Mouse (Mus musculus): ENCODE results near the gene Lrrtm3. TPM values are rescaled to one million over a fixed set of nuclear protein-coding genes. Genes with fewer than 3 reads are reported as not detected.

Lrrtm3 gene
- total and polyA plus RNA-seq, 3 experiments, result not detected

GRCm38 (mm10) chr10:64082345-64082744 is 7.7 kb downstream of the Lrrtm3 start:
- TF ChIP-seq IRF4 (IDR thresholded peaks at IDR 0.05; ENCODE audit: low read depth, low read length) (no peak), ZC3H11A (IDR thresholded peaks at IDR 0.05; ENCODE audit: low read depth, low read length) (no peak), CHD1 (IDR thresholded peaks at IDR 0.05; ENCODE audit: low read depth, low read length) (no peak), ZMIZ1 (IDR thresholded peaks at IDR 0.05; ENCODE audit: low read depth, low read length) (no peak)
- Histone ChIP-seq H3K36me3 (replicated peaks in 1 of 2; ENCODE audit: control insufficient read depth in 1 of 2, insufficient read depth in 1 of 2, low read length in 1 of 2) (no peaks in the 10 kb centered on the region), H3K79me2 (replicated peaks; ENCODE audit: control insufficient read depth, extremely low read depth, insufficient read depth, poor library complexity, severe bottlenecking) (no peaks in the 10 kb centered on the region), H3K27me3 (replicated peaks) (no peaks in the 10 kb centered on the region), H3K9me3 (replicated peaks; ENCODE audit: low read length) (peaks cover 61% of the 10 kb centered on the region), H3K27ac (ENCODE audit: insufficient read depth, low read depth) (no peak overlapping the region), H3K4me2 (ENCODE audit: insufficient read depth, low read depth, poor library complexity, severe bottlenecking) (no peak overlapping the region), H3K9ac (ENCODE audit: insufficient read depth, low read depth) (no peak overlapping the region), H3K4me3 (replicated peaks in 1 of 3; ENCODE audit: low read depth in 2 of 3, low read length in 2 of 3, poor library complexity in 1 of 3) (no peak overlapping the region), H3K4me1 (ENCODE audit: control insufficient read depth in 1 of 2, insufficient read depth in 2 of 2) (no peaks in the 10 kb centered on the region)
- dilution Hi-C loops (cut with MboI; ENCODE audit: extremely low pct_ligation_motif_present, extremely low pct_unique_long_range_greater_than_20kb, low sequenced_read_pairs), result no loop called here
- in situ Hi-C loops (cut with MboI; ENCODE audit: low pct_ligation_motif_present, low pct_unique_long_range_greater_than_20kb, low sequenced_read_pairs), result no loop called here
- DNase-seq (ENCODE audit: extremely low read depth), result no peak

- Histone ChIP-seq H3K36me3 (replicated peaks in 1 of 2; ENCODE audit: control insufficient read depth in 1 of 2, insufficient read depth in 1 of 2, low read length in 1 of 2) (no peaks in the 10 kb centered on the region), H3K4me3 (replicated peaks in 1 of 3; ENCODE audit: low read depth in 2 of 3, low read length in 2 of 3, poor library complexity in 1 of 3) (no peak overlapping the region), H3K4me1 (ENCODE audit: control insufficient read depth in 1 of 2, insufficient read depth in 2 of 2) (no peaks in the 10 kb centered on the region), H3K4me2 (ENCODE audit: insufficient read depth, low read depth, poor library complexity, severe bottlenecking) (no peak overlapping the region), H3K9ac (ENCODE audit: insufficient read depth, low read depth) (no peak overlapping the region), H3K79me2 (replicated peaks; ENCODE audit: control insufficient read depth, extremely low read depth, insufficient read depth, poor library complexity, severe bottlenecking) (no peaks in the 10 kb centered on the region), H3K27ac (ENCODE audit: insufficient read depth, low read depth) (no peak overlapping the region), H3K9me3 (replicated peaks; ENCODE audit: low read length) (peaks cover 61% of the 10 kb centered on the region), H3K27me3 (replicated peaks) (no peaks in the 10 kb centered on the region)
- DNase-seq (ENCODE audit: extremely low read depth), result no peak
- TF ChIP-seq ZKSCAN1 (IDR thresholded peaks at IDR 0.05; ENCODE audit: borderline replicate concordance, low read depth, low read length), result no peak
- TF ChIP-seq CHD1 (IDR thresholded peaks at IDR 0.05; ENCODE audit: low read depth, low read length), result no peak
- no peak for TF ChIP-seq PAX5 (IDR thresholded peaks at IDR 0.05; ENCODE audit: low read length)
- TF ChIP-seq MAZ (IDR thresholded peaks at IDR 0.05; ENCODE audit: low read depth, low read length), result no peak
- TF ChIP-seq RAD21 (IDR thresholded peaks at IDR 0.05; ENCODE audit: low read depth, low read length), result no peak
- no peak for TF ChIP-seq BHLHE40 (IDR thresholded peaks at IDR 0.05; ENCODE audit: low read depth, low read length)
- no peak for TF ChIP-seq USF1 (IDR thresholded peaks at IDR 0.05; ENCODE audit: low read depth, low read length)
- dilution Hi-C loops (cut with MboI; ENCODE audit: extremely low pct_ligation_motif_present, extremely low pct_unique_long_range_greater_than_20kb, low sequenced_read_pairs), result no loop called here
- in situ Hi-C loops (cut with MboI; ENCODE audit: low pct_ligation_motif_present, low pct_unique_long_range_greater_than_20kb, low sequenced_read_pairs), result no loop called here
Observed at GRCm38 (mm10) chr10:64076410-64077052, 13.5 kb downstream of the Lrrtm3 start.

- Histone ChIP-seq H3K9me3 (replicated peaks; ENCODE audit: low read length) (peaks cover 60% of the 10 kb centered on the region), H3K79me2 (replicated peaks; ENCODE audit: control insufficient read depth, extremely low read depth, insufficient read depth, poor library complexity, severe bottlenecking) (no peaks in the 10 kb centered on the region), H3K4me2 (ENCODE audit: insufficient read depth, low read depth, poor library complexity, severe bottlenecking) (no peak overlapping the region), H3K9ac (ENCODE audit: insufficient read depth, low read depth) (no peak overlapping the region), H3K4me1 (ENCODE audit: control insufficient read depth in 1 of 2, insufficient read depth in 2 of 2) (no peaks in the 10 kb centered on the region), H3K27me3 (replicated peaks) (no peaks in the 10 kb centered on the region), H3K36me3 (replicated peaks in 1 of 2; ENCODE audit: control insufficient read depth in 1 of 2, insufficient read depth in 1 of 2, low read length in 1 of 2) (no peaks in the 10 kb centered on the region), H3K27ac (ENCODE audit: insufficient read depth, low read depth) (no peak overlapping the region), H3K4me3 (replicated peaks in 1 of 3; ENCODE audit: low read depth in 2 of 3, low read length in 2 of 3, poor library complexity in 1 of 3) (no peak overlapping the region)
- in situ Hi-C loops (cut with MboI; ENCODE audit: low pct_ligation_motif_present, low pct_unique_long_range_greater_than_20kb, low sequenced_read_pairs), result no loop called here
- TF ChIP-seq ZKSCAN1 (IDR thresholded peaks at IDR 0.05; ENCODE audit: borderline replicate concordance, low read depth, low read length) (no peak), JUND (conservative IDR thresholded peaks at IDR 0.05; ENCODE audit: low read depth, low read length) (no peak), KAT2A (IDR thresholded peaks at IDR 0.05; ENCODE audit: insufficient replicate concordance, low read length) (no peak), CHD1 (IDR thresholded peaks at IDR 0.05; ENCODE audit: low read depth, low read length) (no peak), IRF4 (IDR thresholded peaks at IDR 0.05; ENCODE audit: low read depth, low read length) (no peak), MYC (IDR thresholded peaks at IDR 0.05; ENCODE audit: low read depth, low read length) (no peak), PAX5 (IDR thresholded peaks at IDR 0.05; ENCODE audit: low read length) (no peak), EP300 (IDR thresholded peaks at IDR 0.05; ENCODE audit: low read length) (no peak)
- dilution Hi-C loops (cut with MboI; ENCODE audit: extremely low pct_ligation_motif_present, extremely low pct_unique_long_range_greater_than_20kb, low sequenced_read_pairs), result no loop called here
- no peak for DNase-seq (ENCODE audit: extremely low read depth)
Observed at GRCm38 (mm10) chr10:64075944-64076343, 14.1 kb downstream of the Lrrtm3 start.
